Mouse (Mus musculus) c-Kit-positive CD71-positive TER-119-positive erythroid progenitor cells, embryonic 14.5 days (primary cell): ENCODE data around the gene Sh3pxd2b.

Experiments used
- DNase-seq: peaks from one replicate; pipeline ENCODE4 v3.0.0-alpha.2; 2013; ENCODE audit warnings: low spot score

Sh3pxd2b gene

DNA sequence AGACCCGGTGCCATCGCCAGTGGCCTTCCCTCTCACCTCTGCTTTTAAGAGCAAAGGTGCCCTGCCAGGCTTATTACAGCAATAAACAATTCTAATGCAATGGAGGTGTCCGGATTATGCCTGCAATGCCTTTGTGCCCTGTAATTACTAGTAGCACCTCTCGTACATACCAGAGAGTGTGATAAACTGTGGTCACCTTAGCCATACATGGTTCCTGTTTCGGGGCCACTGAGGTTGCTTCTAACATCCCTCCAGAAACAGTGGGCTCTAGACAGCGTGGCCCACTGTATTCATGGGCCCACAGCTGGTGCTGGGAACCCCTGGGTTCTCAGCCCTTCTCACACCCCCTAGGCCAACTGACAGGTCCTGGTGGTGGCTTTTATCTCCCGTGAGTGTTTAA, 79.9 kb downstream of the Sh3pxd2b start:
- no peak for DNase-seq

DNA sequence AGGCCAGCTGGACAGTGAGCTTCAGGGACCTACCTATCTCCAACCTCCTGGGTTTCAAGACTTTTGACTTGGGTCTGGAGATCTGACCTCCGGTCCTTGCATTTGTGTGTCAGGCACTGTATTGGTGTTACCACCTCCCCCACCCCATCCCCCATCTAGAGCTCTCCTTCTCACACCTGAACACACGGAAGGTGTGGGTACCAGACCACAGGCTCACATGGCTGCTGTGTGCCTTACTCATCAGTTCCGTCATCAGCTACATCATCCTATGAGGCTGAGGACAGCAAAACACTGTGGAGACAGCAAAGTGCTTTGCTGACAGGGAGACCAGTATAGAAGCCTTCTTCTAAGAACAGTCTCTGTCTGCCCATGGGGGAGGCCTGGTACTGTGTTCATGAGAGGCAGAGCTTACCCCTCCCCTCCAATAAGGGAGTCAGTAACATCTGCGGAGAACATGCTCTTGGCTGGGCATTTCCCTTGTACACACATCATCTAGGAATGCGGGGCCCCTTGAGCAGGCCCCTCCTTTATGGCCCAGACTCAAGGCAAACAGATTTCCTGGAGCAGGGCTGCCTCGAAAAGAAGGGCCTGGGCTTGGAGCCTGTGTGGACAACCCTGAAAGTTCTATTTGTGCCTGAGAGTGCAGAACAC, 87.9 kb downstream of the Sh3pxd2b start:
- no peak for DNase-seq

GRCm38 (mm10) chr11:32442576-32442975, 95.0 kb downstream of the Sh3pxd2b start:
- DNase-seq: no peak

- no peak for DNase-seq
Observed at GRCm38 (mm10) chr11:32444266-32444665, 96.6 kb downstream of the Sh3pxd2b start.

- no peak for DNase-seq
Observed at GRCm38 (mm10) chr11:32445135-32445534, 97.5 kb downstream of the Sh3pxd2b start.

DNA sequence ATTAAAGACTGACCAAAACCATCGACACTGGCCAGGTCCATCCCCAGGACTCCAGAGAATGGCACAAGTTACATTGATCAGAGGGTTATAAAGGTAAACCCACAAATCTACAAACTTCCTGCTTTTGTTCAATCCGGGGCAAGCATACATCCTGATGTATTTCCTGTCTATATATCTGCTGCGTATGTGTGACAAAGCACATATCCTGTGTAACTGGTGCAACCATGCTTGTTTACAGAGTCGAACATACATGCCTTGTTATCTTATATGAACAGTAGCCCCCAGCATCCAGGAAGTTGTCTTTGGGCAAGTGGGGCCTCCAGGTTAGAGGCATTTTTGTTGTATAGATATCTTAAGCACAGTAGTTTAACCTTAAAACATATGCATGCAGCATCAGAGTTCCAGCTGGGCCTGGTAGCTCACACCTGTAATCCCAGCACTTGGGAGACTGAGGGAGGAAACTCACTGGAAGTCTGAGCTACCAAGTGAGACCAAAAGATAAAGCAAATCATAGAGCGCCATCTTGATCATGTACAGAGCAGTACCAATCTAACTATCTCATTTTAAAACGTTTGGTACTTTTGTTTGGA, 98.1 kb downstream of the Sh3pxd2b start:
- no peak for DNase-seq

DNA sequence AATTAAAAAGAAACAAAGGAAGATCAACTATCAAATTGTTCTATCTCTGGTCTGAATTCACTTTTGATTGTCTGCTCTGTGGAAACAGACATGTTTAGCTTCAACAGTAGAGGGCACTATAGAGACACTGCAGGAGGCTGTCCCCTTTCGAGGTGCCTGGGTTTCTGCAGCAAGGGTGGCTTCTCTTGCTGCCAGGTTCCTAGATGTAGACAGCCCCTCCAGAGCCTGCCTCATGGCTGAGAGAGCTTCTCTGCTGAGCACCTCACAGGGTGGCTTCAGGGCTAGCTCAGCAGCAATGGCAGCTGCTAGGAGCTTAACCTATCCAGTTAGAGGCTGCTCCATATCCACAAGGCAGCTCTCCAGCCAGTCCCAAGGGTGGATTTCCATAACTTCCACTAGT, 102.6 kb downstream of the Sh3pxd2b start:
- DNase-seq: peak; percentile 39

GRCm38 (mm10) chr11:32451306-32451705, 103.7 kb downstream of the Sh3pxd2b start:
- DNase-seq: no peak

DNA sequence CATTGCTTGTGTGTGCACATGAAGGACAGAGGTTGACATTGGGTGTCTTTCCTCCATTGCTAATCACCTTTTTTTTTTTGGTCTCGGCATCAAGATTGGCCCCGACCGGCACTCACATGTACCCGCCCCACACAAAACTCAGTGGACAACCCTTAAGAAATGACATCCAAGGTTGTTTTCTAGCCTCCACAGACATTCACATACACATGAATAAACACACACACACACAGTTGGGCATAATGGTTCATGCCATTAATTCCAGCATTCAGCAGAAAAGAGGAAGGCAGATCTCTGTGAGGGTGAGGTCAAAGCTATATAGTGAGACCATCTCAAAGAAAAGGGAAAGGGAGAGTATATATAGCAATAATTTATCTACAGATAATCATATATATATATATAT, 105.1 kb downstream of the Sh3pxd2b start:
- no peak for DNase-seq

- no peak for DNase-seq
Observed at GRCm38 (mm10) chr11:32453353-32453915, 105.8 kb downstream of the Sh3pxd2b start.

GRCm38 (mm10) chr11:32454231-32454799, 106.7 kb downstream of the Sh3pxd2b start:
- no peak for DNase-seq

DNA sequence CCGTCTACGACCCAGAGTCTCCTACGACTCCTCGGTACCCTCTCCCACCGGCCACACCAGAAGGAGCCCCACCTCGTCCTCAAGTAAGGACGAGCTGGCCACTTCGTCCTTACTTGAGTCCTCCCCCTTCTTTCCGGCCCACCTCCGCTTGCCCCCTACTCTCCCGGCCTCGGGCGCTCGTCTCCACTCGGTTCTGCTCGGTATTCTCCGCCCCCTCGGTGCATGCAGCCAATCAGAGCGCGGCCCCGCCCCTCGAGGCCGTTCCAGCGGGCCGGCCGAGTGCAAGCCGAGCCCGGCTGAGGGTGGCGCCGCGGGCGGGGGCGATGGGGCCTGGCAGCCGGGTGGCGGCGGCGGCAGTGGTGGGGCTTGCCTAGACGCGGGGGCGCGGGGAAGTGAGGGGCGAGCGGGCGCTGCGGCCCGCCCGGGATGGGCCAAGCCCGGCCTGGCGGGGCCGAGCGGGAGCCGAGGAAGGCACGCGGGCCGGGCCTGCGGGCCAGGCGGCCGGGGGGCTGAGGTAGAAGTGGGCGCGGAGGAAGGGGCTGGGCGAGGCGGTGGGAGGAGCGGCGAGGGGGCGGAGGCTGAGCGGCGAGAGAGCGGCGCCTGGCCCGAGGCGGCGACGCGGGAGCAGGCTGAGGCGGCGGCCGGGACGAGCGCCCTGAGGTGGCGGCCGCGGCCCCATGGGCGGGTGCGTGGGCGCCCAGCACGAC, 107.3 kb downstream of the Sh3pxd2b start, which contains the start of gene Ubtd2:
Ubtd2 (plus strand) TSS at position 571 of the 707 bp plus-strand sequence.
- peak; percentile 90 for DNase-seq

- no peak for DNase-seq
Observed at GRCm38 (mm10) chr11:32455507-32456141, 108.0 kb downstream of the Sh3pxd2b start.

GRCm38 (mm10) chr11:32456356-32456755, 108.7 kb downstream of the Sh3pxd2b start:
- DNase-seq: no peak

- no peak for DNase-seq
Observed at GRCm38 (mm10) chr11:32464282-32464681, 116.7 kb downstream of the Sh3pxd2b start.

- no peak for DNase-seq
Observed at GRCm38 (mm10) chr11:32471925-32472324, 124.3 kb downstream of the Sh3pxd2b start.

DNA sequence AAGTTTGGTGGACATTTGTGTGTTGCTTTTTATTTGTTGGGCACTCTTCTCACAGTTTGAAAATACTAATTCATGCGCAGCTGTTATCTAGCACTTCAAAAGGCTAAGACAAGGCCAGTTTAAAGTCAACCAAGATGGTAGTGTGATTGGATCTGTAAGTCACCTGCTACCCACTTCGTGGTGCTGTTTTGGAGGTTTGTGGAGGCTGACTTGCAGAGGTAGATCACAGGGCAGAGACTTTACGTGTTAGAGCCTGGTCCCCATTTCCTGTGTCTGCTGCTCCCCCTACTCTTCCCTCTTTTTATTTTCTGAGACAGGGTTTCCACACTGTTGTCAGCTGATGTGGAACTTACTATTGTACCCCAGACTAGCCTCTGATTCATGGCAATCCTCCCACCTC, 127.1 kb downstream of the Sh3pxd2b start:
- DNase-seq: no peak

DNA sequence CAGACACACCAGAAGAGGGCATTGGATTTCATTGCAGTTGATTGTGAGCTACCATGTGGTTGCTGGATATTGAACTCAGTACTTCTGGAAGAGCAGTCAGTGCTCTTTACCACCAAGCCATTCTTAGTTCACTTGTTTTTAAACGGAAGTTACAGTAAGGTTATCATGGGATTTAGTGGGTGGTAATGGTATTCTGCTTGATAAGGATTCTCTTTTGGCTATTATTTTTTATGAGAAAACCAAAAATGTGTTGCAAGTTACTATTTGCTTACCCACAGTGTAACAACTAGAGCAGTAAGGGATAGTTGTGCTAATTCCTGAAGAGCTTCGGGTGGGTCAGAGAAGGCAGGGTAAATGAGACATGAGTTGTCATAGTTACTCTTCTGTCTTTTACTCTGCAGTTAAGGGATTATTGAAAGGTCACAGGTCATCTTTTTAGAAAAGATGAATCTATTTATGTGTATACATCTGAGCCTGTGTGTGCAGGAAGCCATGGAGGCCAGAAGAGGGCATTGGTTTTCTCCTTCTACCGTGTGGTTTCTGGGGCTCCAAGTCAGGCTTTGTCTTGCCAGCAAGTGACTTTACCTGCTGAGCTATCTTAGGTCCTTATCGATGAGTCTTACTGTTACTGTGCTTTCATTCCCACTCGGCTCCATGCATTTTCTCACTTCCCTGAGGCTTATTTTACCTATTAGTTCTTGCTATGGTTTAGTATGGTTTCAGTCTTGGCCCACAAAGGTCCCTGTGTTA, 128.0 kb downstream of the Sh3pxd2b start:
- no peak for DNase-seq
